Mouse (Mus musculus) large intestine, adult 2 months (tissue): ENCODE measurements at regions not wholly inside any gene's neighbourhood (a gene's known extent, or its start where the extent isn't known, plus 50 kb on each side); places are given as distances from the start of the nearest gene placed in this dataset.

Experiments used
- DNase-seq: peaks from one replicate; pipeline ENCODE4 v3.0.0-alpha.2; 2012; ENCODE audit warnings: low read depth, low spot score
- WGBS: fragments of 180-500 bp; shearing (Covaris S2); methylation state at CpG from one replicate; pipeline ENCODE4 v1.1.7; 2018; 5-methylcytosine and 5-hydroxymethylcytosine counted together

DNA sequence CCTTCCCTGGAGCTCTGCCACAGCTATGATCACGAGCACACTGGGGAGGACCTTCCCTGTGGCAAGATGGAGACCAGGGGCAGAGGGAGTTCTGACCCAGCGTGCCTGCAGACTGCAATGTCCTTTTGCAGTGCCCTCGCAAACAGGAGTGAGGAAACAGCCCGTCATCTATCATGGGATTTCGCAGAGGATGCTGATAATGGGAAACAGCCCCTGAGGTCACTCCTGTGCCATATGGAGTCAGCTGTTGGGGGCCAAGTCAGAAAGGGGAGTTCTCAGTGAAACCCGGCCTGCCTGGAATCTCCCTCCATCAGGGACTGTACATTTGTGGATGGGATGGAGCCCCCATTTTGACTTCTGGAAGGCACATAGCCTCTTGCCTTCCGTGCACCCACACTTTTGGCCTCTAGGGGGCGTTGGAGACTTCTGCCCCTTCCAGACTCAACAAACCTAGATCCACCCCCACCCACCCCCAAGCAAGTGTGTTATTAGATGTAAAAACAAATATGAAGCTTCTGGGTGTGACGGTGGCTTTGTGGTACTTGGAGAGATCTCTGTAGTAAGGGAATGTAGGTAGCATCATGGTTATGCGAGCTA lies 98.1 kb downstream of the Kdr start:
- no peak for DNase-seq
- WGBS, result 66% methylated on average over 10 of the region's 10 CpGs

DNA sequence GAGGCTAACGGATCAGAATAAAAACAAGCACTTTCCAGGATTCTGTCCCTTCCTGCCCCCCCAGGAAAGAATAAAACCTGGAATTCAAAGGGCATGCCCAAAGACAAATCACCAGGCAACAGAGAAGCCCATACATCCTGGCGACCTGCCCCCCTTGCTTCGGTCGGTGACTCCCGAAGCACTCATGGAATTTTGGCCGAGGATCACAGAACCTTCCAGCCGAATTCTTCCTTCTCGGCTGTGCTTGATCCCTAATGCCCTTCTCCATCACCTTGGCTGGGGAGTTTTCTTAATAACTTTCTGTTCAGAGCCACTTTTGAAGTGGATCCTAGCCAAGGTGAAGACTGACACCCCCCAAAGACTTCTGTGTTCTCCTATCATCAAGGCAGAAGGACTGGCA lies 99.9 kb downstream of the Kdr start:
- WGBS, result 84% methylated on average over 8 of the region's 8 CpGs
- DNase-seq, result no peak

DNA sequence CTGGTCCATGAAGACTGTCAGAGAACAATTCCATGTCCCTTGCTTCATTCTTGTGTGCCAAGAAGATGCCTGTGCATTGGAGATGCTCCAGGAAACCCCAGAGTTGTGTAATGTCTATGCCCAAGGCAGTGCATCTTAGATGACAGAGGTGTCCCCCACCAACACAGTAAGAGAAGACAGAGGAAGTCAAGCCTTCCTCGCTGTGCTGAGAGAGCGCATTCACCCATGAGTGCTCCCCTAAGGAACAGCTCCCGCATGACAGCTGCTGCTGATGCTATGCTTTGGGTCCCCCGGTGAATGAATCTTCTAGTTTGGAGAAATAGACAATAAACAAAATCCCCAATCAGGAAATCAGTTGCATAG lies 100.7 kb downstream of the Kdr start:
- 80% methylated on average over 4 of the region's 4 CpGs for WGBS
- no peak for DNase-seq

DNA sequence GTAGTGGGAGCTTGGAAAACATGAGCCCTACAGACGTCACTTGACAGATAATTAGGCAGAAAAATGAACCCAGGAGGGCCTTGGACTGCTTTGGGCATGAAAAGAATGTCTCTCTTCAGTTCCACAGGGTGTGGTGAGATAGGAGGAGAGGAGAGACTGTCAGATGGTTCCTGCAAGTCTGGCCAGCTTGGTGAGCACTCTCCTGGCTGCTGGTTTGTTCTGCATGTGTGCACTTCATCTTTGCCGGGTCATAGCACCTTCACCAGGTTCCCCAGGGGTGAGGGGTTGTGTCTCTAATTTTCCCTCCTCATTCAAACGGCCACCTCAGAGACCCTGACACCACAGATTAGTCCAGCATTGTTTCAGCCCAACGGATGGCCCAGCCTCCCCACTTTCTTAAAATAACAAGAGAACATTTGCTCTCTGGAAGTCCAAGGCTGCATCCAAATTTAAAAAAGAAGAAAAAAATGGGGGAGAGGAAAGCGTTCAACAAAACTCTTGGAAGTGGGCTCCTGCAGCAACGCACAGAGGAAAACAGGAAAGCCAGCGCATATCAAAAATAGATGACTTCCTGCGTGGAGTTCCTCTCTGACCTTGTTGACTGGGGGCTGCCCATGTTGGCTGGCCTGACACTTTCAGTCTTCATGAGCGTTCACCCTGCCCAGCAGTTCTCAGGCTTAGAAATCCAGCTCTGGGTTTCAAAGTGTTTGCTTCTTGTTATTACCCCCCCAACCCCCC lies 101.2 kb downstream of the Kdr start:
- no peak for DNase-seq
- WGBS, result 65% methylated on average over 9 of the region's 9 CpGs

DNA sequence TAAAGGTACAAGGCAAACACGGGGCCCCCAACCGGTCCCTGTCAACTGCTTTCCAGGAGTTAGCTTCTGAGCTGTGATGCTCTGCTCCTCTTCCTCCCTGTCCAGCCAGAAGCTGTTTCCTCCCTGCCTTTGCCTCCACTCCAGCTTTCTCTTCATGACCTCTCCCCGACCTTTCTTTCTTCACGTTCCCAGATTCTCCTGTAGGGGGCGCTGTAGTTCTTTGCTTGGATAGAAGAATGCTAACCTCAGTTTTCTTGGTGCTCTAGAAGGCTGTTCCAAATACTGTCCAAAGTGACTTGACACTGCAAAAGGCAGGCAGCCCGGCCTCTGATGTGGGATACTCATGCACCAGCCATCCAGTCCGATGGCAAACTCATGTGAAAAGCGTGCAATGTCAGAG lies 107.1 kb downstream of the Kdr start:
- DNase-seq, result peak; percentile 27
- 27% methylated on average over 8 of the region's 8 CpGs for WGBS

DNA sequence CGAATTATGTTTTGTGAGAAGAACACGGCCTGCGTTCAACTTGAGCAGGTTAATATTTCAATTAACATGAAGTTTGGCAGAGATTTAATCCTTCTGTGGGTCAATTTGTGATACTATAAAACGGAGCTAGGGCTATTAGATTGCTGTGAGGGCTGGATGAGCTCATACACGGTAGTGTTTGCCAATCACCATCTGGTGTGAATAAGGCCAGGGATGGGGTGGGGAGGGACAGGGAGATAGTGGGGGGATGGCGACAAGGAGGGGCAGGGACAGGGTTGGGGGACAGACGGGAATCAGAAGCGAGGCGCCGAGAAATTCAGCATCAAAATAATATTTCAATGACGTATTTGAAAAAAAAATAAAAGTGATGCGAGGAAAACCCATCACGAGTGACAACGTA lies 107.6 kb downstream of the Kdr start:
- 61% methylated on average over 14 of the region's 14 CpGs for WGBS

DNA sequence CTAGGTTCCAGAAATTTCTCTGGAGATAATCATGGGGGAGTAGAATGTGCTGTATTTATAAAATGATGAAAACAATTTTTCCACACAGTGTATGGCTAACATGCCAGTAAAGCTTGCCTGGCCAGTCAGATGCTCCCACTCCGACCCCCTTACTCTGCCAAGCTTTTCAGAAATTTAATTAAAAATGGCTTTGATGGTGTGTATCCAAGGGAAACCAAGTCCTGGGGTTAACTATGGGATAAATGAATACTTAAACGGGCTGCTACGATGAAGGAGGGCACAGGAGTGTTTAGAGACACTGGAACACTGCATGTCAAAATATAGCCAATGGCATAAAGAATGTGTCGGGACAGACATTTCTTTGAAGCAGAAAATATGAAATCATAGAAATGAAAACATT lies 108.7 kb downstream of the Kdr start:
- no peak for DNase-seq
- WGBS, result 85% methylated on average over 4 of the region's 4 CpGs

More for the DNA sequence above, 107.6 kb downstream of the Kdr start:
- DNase-seq, result no peak

DNA sequence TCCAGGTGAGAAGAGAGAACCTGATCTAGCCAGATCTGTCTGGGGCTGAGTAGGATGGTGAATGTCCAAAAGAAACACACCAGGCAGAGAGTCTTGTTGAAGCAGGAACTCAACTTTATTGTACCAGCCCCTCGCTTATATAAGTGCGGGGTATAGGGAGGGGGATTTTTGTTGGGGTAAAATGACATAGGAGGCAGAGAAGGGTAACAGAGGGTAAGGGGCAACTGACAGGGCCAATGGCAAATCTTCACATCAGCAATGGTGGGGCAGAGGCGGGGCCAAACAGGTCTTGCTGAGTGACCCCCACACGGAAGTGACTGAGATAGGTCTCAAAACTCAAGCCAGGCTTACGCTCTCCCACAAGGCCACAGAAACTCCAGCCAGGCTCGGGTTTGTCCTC lies 113.2 kb downstream of the Kdr start:
- DNase-seq, result no peak
- 89% methylated on average over 6 of the region's 6 CpGs for WGBS

DNA sequence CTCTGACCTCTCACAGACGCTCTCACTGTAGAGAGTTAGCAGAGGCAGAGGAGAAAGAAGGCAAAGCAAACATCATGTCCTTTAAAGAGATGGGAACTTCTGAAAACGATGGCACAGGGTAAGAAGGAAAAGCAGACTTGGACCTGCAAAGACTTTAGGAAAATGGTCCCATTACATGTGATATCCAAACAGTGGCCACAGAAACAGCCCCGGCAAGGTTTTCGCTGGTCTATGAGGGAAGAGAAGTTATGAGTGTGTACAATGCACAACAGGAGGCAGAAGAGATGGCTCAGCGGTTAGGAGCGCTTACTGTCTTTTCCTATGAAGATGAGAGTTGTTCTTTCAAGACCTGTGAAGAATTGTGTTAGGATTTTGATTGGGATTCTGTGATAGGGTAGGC lies 114.9 kb downstream of the Kdr start:
- no peak for DNase-seq
- 57% methylated on average over 6 of the region's 6 CpGs for WGBS

DNA sequence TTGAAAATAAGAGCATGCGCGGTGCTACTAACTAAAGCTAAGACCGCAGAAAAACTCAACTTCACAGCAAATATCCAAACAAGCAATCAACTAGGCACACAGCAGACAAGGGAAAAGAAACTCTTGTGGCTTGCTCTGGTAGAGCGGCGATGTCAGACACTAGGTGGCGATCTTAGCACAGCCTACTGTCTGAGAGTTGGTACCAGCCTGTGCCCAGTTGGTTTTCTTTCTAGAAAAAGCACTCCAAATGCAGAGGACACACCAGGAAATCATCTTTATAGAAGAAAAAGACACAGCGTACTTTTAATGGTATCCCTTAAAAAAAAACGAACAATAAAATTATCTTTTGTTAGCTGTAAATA lies 115.6 kb downstream of the Kdr start:
- DNase-seq, result no peak
- 16% methylated on average over 8 of the region's 8 CpGs for WGBS

DNA sequence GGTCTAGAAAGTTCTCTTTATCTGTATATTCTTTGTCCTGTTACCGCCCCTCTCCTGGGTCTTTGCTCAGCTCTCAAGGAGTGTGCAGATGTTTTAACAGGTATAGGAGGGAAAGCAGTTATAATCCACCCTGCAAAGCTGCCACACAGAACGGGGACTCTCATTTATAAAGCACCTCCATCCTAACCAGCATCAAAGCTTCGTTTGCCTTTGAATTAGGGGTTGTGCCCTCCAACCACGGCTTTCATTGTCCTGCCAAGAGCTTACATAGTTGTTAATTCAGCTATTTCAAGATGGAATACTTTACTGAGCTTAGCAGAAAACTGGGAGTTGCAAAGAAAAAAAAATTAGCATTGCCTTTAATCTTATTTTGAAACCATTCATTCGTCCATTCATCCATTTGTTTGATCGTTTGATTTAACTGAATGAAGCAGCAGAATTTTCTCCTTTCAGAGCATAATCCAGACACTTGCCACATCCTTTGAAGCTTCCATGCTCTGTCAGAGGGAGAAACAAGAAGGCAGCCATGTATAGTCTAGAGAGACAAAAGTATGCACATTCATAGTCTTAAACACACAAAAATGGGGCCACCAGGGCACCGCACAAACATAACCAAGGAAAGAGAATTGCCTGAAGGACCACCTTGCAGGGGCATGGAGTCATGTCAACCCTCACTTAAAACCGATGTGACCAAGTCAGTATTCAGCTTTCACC lies 116.2 kb downstream of the Kdr start:
- WGBS, result 47% methylated on average over 8 of the region's 8 CpGs

DNA sequence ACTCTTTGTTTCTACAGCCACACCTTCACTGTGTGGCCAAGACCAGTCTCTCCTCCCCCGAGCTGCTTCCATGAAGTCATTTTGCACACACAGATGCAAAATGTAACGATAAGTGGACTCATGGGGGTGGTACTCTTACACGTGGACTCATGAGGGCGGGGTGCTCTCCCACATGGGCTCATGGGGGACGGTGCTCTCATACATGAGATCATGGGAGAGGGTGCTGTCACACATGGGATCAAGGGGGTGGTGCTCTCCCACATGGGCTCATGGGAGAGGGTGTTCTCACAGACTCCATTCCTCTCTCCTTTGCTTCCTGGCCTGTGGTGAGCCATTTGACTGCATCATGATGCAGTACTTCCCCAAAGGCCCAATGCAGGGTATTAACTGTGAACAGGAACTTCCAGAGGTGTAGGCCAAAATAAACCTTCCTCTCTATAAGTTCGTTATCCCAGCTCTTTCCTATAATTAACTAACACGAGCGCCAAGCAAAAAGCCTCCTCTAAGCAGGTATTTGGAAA lies 118.9 kb downstream of the Kdr start:
- WGBS, result 75% methylated on average over 8 of the region's 8 CpGs
- DNase-seq, result no peak

More for the DNA sequence above, 116.2 kb downstream of the Kdr start:
- DNase-seq, result no peak

DNA sequence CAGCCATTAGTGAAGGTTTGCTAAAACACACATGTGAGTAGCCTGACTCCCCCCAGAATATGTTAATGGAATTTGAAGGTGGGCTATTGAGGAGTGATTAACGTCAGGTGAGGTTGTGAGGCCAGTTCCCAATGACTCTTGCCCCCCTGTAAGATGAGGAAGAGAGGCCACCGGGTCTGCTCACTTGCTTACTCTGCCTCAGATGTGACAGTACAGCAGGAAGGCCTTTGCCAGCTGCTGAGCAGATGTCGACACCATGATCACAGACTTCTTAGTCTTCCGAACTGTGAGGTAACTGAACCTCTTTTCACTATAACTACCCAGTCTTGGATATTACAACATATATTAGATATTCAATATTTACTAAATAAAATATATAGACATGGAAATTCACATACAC lies 127.4 kb downstream of the Kdr start:
- no peak for DNase-seq
- WGBS, result 88% methylated on average over 4 of the region's 4 CpGs

DNA sequence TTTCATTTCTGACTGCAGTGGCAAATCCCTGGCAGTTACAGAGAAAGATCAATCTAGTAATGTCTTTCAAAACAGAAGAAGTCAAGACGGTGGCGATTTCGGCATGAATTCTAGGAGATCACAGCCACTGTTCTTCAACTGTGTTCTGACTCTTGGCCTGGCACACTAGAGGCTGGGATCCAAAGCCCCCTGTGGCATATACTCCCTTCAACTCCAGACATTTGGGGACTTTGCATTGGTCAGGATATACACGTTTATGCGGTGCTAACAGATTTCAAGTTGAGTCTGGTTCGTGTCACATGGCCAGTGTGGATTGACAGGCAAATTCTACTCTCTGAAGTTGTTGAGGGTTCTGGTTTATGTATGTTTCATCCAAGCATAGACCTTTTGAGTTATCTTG lies 130.3 kb downstream of the Kdr start:
- no peak for DNase-seq
- WGBS, result 95% methylated on average over 6 of the region's 6 CpGs

DNA sequence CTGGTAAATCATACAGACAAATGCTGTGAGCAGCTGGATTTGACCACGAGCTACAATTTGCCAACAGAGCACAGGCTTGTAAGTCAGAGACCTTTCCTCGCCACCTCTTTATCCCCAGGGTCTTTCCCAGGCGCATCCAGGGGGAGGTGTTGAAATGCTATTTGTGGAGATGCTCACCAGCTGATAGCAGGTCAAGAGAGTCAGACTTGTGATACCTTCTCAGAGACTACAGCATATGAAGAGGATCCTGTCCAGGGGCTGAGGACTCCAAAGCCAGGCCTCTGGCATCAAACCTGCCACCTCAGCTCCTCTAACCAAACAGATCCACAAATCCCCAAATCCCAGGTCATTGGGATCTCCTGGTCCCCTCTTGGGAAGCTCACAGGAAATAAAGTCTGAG lies 130.9 kb downstream of the Kdr start:
- 85% methylated on average over 3 of the region's 3 CpGs for WGBS
- DNase-seq, result no peak

DNA sequence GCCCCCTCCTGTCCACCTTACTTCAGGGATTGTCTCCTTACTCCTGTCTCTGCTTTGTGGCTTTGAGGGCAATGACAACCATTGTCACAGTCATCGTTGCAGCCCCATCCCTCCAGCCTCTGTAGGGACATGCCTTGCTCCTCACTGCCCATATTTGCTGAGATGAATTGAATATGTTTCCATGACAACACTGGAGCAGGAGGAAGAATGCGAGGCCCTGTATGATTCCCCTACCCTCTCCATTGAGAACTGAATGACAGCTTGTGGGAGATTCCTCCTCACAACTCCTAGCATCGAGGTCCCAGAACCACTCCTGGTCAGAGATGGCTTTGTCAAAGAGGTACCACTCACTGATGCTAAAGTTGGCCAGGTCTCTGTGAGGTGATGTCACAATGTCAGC lies 132.2 kb downstream of the Kdr start:
- 76% methylated on average over 3 of the region's 3 CpGs for WGBS
- no peak for DNase-seq

DNA sequence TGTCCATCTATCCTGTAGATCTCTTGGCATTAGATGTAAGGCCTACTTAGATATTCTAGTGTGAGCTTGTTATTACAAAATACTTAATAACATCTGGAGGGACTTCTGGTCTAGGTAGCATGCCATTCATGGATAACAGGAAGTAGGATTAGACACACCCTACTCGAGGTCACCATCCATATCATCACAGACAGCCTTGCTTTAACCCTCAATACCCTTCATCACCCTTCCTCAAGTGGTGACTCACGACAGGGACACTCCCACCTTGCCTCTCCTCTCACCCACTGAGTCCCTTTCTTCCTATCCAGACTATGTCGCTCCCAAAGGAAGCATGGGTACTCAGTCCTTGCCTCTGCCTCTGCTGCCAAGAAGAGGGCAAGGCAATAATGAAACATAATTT lies 134.5 kb downstream of the Kdr start:
- no peak for DNase-seq
- WGBS, result 37% methylated on average over 3 of the region's 3 CpGs

DNA sequence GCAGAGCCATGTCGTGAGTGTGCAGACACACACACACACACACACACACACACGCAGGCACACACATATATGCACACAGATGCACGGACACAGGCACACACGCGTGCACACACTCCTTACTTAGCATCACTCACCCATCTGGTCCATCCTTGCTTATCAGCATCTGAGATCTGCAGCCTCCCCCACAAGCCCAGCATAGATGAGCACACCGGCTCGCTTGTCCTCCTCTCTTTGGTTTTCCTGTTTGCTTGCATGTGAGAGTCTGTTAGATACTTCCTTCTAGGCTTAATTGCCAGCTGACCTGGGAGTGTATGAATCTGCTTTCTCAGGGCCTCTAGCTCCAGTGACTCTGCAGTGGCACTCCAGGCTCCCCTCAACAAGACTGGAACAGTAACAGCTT lies 137.8 kb downstream of the Kdr start:
- DNase-seq, result no peak
- WGBS, result 77% methylated on average over 7 of the region's 7 CpGs

DNA sequence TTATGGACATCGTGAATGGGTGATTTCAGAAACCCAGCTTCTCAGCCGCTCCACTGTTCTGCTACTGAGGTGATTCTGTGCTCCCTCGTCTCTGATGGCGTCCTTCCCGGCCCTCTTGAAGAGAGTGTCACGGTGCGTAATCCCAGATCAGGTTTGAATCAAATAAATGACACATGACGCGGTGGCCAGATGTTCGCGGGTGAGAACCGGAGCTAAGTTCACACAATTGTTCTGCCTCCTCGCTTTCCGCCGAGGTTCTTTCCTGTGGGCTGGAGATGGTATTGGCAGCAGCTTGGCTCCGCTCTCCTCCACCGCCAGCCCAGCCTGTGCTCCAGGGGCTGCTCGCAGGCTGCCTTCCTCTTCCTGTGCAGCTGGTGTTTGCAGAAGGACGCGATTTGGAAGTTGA lies 142.7 kb downstream of the Kdr start:
- WGBS, result 18% methylated on average over 20 of the region's 20 CpGs

DNA sequence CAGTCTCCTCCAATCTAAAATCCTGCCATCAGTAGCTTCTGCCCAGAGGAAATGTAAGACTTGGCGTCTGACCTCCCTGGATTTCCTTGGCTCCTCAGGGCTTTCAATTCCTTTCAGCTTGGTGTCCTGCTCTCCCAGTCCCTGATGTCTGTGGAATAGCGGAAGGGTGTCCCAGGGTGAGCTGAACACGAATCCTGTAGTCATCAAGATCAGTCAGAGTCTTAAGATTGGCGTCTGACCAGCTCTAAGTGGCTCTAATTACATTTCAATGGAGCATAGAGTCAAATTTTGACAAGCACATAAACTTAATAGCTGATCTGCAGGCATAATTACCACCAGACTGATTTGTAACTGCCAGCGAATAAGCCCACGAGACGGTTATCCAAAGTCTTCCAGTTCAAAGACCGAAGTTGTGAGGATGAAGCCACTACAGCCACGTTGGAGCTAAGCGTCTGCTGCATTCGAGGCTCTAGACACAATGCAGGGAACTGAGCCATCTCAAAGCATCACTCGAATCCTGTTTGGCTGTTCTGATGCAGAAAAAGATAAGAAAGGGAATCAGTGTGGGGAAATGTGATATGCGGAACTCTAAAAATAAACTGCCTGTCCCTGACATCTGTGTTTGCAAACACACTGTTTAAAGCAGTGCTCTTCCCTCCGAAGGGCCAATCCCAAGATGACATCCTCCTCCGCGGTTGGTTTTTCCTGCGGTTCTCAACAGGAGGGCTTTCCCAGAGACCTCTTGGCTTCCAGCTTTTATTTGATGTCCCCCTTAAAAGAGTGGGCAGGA lies 143.3 kb downstream of the Kdr start:
- no peak for DNase-seq
- WGBS, result 39% methylated on average over 17 of the region's 17 CpGs

More for the DNA sequence above, 142.7 kb downstream of the Kdr start:
- DNase-seq, result no peak
